Mouse (Mus musculus) liver, embryonic 15.5 days (tissue): Measurements from ENCODE around the gene Dynlrb2. TPM values are rescaled to one million over a fixed set of nuclear protein-coding genes. Genes with fewer than 3 reads are reported as not detected.

ENCODE experiments used
- ATAC-seq: fragments of 200-750 bp; cut with Nextera tagmentation; 2 replicates; pipeline ENCODE4 v1.8.0; 2017; ENCODE audit warnings: moderate number of reproducible peaks, mild to moderate bottlenecking, moderate library complexity; ENCODE audit not compliant: insufficient read depth
- H3K27ac ChIP-seq: fragments of 300-500 bp; sonication (generic); replicated peaks from 2 replicates; pipeline ENCODE4 v1.5.1; 2015; ENCODE audit warnings: mild to moderate bottlenecking, inconsistent platforms
- H3K27me3 ChIP-seq: fragments of 300-500 bp; sonication (generic); 2 replicates; pipeline ENCODE4 v1.6.1; 2015; ENCODE audit warnings: mild to moderate bottlenecking, inconsistent platforms
- H3K36me3 ChIP-seq: fragments of 300-500 bp; sonication (generic); replicated peaks from 2 replicates; pipeline ENCODE4 v1.6.1; 2015; ENCODE audit warnings: moderate library complexity, mild to moderate bottlenecking, inconsistent platforms
- H3K4me1 ChIP-seq: fragments of 300-500 bp; sonication (generic); replicated peaks from 2 replicates; pipeline ENCODE4 v1.6.1; 2015; ENCODE audit warnings: inconsistent platforms
- H3K4me2 ChIP-seq: fragments of 300-500 bp; sonication (generic); 2 replicates; pipeline ENCODE4 v1.6.1; 2015; ENCODE audit warnings: moderate library complexity, mild to moderate bottlenecking, inconsistent platforms
- H3K4me3 ChIP-seq: fragments of 300-500 bp; sonication (generic); replicated peaks from 2 replicates; pipeline ENCODE4 v1.5.1; 2015; ENCODE audit warnings: mild to moderate bottlenecking, inconsistent platforms
- H3K9ac ChIP-seq: fragments of 300-500 bp; sonication (generic); 2 replicates; pipeline ENCODE4 v1.6.1; 2015; ENCODE audit warnings: moderate library complexity, mild to moderate bottlenecking, inconsistent platforms
- H3K9me3 ChIP-seq: fragments of 300-500 bp; sonication (generic); replicated peaks from 2 replicates; pipeline ENCODE4 v1.6.1; 2016; ENCODE audit warnings: inconsistent platforms
- WGBS: fragments of 180-500 bp; shearing (Covaris S2); methylation state at CpG from one replicate; pipeline ENCODE4 v1.1.7; 2015; ENCODE audit warnings: mixed read lengths; ENCODE audit not compliant: insufficient replicate concordance; 5-methylcytosine and 5-hydroxymethylcytosine counted together
- polyA plus RNA-seq: library from polyadenylated mRNA; unstranded; fragments of >200 nt; fragmentation: Nextera tagmentation; extraction: Ambion mirVana; gene quantifications from 2 replicates; pipeline ENCODE4 v1.2.1, GENCODE M21; 2015

Dynlrb2 gene
- not detected in 2 replicates for polyA plus RNA-seq

DNA sequence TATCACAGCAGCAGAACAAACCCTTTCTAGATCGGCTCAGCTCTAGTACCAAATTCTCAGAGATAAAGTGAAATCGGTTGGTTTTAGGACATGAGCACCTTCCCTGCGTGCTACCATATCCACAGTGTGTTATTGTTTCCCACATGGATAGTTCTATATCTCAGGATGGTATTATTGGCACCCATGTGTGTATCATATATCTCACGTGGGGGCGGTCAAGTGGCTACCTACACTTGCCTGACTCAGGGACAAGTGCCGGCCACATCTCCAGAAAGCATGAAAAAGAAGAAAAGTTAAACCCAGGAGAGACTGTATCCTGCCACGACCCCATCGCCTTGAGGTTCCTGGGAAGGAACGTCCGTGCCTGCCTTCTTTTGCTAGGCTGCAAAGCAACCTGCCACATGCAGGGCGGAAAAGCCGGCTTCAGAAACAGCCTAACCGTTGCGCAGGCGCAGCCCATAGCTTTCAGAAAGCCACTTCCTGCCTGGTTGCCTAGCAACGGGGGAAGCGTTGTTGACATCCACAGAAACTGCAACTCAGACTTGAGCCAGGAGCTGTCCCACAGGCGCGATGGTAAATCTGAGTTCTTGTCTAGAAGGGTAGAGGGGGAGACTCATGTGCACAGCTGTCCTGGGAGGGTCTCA, at the start of gene Dynlrb2:
TSS of gene Dynlrb2 (plus strand) at position 498 of the 644 bp plus-strand sequence.
- H3K36me3 ChIP-seq, result no peaks in the 10 kb centered on the region
- no peak within 1 kb of the TSS for H3K9ac ChIP-seq
- 5% methylated on average over 19 of the region's 19 CpGs for WGBS
- no peak within 1 kb of the TSS for H3K27ac ChIP-seq
- no peaks in the 10 kb centered on the region for H3K9me3 ChIP-seq
- H3K4me1 ChIP-seq, result no peaks in the 10 kb centered on the region
- peak within 1 kb of the TSS; percentile 37 for H3K4me3 ChIP-seq
- peak within 1 kb of the TSS; percentile 63 for H3K4me2 ChIP-seq
- ATAC-seq, result no peak
- H3K27me3 ChIP-seq, result no peaks in the 10 kb centered on the region

DNA sequence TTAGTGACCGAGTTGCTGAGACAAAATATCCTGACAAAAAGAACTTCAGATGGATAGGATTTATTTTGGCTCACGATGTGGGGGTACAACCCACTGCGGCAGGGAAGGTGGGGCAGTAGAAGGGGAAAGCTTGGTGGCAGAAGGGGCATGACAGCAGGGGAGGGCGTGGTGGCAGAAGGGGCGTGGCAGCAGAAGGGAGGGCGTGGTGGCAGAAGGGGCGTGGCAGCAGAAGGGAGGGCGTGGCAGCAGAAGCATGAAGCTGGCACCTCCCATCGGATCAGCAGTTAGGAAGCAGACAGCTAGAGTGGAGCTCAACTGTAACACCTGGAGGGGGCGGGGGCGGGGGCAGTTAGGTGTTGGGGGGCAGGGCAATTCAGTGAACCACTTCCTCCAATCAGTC, 46.2 kb upstream of the Dynlrb2 start:
- no peaks in the 10 kb centered on the region for H3K9me3 ChIP-seq
- 66% methylated on average over 10 of the region's 11 CpGs for WGBS
- H3K4me1 ChIP-seq, result no peaks in the 10 kb centered on the region
- no peak overlapping the region for H3K27ac ChIP-seq
- no peak for ATAC-seq
- H3K36me3 ChIP-seq, result no peaks in the 10 kb centered on the region
- H3K4me3 ChIP-seq, result no peak overlapping the region
- no peak overlapping the region for H3K9ac ChIP-seq
- no peaks in the 10 kb centered on the region for H3K27me3 ChIP-seq
- no peak overlapping the region for H3K4me2 ChIP-seq

DNA sequence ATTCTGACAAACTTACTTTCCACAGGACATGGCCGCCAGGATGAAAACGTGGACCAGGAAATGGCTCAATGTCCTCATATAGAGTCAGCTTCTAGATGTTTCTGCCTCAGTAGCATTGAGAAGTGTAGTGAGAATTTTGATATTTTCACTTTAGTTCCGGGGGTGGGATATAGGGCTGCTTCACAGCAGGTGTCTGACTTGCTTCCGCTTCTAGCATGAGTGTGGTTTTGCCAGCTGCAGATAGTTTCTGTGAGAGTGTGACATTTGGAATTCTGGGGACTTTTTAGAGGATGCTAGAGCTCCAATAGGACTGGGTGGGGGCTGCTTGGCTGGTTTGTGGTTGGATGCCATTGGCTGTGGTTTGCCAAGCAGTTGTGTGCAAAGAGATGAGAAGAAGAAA, 43.3 kb upstream of the Dynlrb2 start:
- Histone ChIP-seq H3K9me3 (no peaks in the 10 kb centered on the region), H3K36me3 (no peaks in the 10 kb centered on the region), H3K4me1 (no peaks in the 10 kb centered on the region), H3K9ac (no peak overlapping the region), H3K4me3 (no peak overlapping the region), H3K27me3 (no peaks in the 10 kb centered on the region), H3K4me2 (no peak overlapping the region), H3K27ac (no peak overlapping the region)
- no peak for ATAC-seq
- 50% methylated on average over 4 of the region's 4 CpGs for whole genome bisulfite sequencing

DNA sequence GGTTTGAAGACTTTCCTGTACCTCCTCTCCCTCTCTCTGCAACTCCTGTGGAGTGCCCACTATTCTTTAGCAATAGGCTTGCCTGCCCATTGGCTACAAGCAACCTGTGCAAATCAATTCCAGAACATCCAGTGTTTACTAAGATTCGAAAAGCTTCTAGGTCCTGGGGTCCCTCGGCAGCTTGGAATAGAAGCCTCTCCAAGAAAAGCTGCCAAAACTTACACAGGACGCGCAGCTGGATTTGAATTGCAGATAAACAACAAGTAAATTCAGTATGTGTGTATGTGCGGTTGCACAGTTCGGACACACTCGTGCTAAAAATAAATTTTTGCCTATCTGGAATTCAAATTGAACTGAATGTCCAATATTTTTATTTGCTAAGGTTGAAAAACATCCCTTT, 38.2 kb upstream of the Dynlrb2 start:
- Histone ChIP-seq H3K9ac (no peak overlapping the region), H3K4me2 (no peak overlapping the region), H3K36me3 (no peaks in the 10 kb centered on the region), H3K9me3 (no peaks in the 10 kb centered on the region), H3K27ac (no peak overlapping the region), H3K4me3 (no peak overlapping the region), H3K4me1 (no peaks in the 10 kb centered on the region), H3K27me3 (no peaks in the 10 kb centered on the region)
- no peak for ATAC-seq
- 70% methylated on average over 7 of the region's 7 CpGs for WGBS

DNA sequence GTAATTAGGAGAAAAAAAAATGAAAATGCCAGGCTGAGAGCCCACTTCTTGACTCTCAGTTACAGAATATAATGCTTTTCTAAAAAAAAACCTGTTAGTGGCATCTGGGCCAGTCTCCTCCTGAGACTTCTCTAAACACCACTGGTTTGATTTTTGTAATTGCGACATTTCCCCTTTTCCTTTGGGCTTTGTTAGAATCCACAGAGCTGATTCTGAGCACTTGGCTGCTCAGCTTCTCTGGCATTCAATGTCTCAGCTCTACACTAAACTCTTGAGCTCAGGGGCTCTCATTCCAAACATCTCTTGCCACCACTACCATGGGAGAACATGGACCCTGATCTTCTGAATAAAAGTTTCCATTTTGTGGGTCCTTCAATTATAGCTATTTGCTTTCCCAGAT, 37.7 kb upstream of the Dynlrb2 start:
- Histone ChIP-seq H3K4me3 (no peak overlapping the region), H3K36me3 (no peaks in the 10 kb centered on the region), H3K9me3 (no peaks in the 10 kb centered on the region), H3K27me3 (no peaks in the 10 kb centered on the region), H3K9ac (no peak overlapping the region), H3K4me1 (no peaks in the 10 kb centered on the region), H3K4me2 (no peak overlapping the region), H3K27ac (no peak overlapping the region)
- 43% methylated on average over 1 of the region's 1 CpGs for WGBS
- ATAC-seq, result no peak

DNA sequence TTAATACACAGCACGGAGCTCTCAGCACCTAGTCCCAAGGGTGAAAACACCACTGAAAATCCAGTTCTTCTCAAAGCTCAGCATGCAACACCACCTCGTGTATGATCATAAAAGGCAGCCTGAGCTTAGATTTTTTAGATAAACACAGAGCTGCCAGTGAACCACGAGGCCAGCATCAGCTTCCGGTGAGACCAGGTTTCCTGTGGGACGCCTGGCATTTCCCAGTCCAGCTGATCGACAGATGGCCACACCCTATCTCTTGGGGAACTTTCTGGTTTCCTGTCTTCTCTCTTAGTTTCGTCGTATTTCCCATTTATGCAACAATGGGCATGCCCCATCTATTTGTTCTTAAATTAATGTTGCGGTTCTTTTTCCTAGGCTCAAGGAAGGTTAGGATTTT, 26.8 kb upstream of the Dynlrb2 start:
- H3K9ac ChIP-seq, result no peak overlapping the region
- H3K4me3 ChIP-seq, result no peak overlapping the region
- H3K9me3 ChIP-seq, result no peaks in the 10 kb centered on the region
- no peaks in the 10 kb centered on the region for H3K27me3 ChIP-seq
- WGBS, result 25% methylated on average over 9 of the region's 9 CpGs
- no peaks in the 10 kb centered on the region for H3K4me1 ChIP-seq
- no peak overlapping the region for H3K27ac ChIP-seq
- no peak overlapping the region for H3K4me2 ChIP-seq
- H3K36me3 ChIP-seq, result no peaks in the 10 kb centered on the region
- no peak for ATAC-seq

DNA sequence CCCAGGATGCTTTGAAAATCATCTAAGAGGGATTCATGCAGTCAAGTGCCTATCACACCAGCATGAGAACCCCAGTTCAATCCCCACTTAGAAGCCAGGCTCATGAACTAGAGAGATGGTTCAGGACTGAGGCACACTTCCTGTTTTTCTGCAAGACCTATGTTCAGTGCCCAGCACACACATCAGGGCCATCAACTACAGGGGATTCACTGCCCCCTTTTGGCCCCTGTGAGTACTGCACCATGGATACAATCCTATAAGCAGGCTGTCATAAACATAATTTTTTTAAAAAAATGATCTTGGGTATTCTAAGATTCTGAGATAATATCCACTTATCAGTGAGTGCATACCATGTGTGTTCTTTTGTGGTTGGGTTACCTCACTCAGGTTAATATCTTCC, 26.1 kb upstream of the Dynlrb2 start:
- H3K9me3 ChIP-seq, result no peaks in the 10 kb centered on the region
- no peak overlapping the region for H3K27ac ChIP-seq
- no peak for ATAC-seq
- H3K9ac ChIP-seq, result no peak overlapping the region
- H3K27me3 ChIP-seq, result no peaks in the 10 kb centered on the region
- no peak overlapping the region for H3K4me3 ChIP-seq
- no peak overlapping the region for H3K4me2 ChIP-seq
- no peaks in the 10 kb centered on the region for H3K4me1 ChIP-seq
- no peaks in the 10 kb centered on the region for H3K36me3 ChIP-seq

DNA sequence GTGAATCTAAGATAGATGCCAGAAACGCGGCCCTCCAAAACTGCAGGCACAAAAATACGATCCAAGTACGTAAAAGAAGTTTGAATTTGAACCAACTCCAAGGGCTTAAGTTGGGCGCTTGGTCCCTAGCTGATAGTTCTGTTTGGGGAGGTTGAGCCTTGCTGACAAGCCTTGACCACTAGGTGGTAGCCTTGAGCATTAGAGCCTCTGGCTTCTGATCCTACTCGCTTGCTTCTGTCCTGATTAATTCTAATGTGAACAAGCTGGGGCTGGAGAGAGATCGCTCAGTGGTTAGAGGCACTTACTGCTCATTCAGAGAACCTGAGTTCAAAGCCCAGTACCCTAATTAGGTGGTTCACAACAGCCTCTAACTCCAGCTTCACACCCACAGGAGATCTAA, 23.9 kb upstream of the Dynlrb2 start:
- Histone ChIP-seq H3K9me3 (no peaks in the 10 kb centered on the region), H3K27ac (no peak overlapping the region), H3K4me2 (no peak overlapping the region), H3K4me3 (no peak overlapping the region), H3K9ac (no peak overlapping the region), H3K4me1 (no peaks in the 10 kb centered on the region), H3K36me3 (no peaks in the 10 kb centered on the region), H3K27me3 (no peaks in the 10 kb centered on the region)
- no peak for ATAC-seq
- 22% methylated on average over 7 of the region's 7 CpGs for WGBS

DNA sequence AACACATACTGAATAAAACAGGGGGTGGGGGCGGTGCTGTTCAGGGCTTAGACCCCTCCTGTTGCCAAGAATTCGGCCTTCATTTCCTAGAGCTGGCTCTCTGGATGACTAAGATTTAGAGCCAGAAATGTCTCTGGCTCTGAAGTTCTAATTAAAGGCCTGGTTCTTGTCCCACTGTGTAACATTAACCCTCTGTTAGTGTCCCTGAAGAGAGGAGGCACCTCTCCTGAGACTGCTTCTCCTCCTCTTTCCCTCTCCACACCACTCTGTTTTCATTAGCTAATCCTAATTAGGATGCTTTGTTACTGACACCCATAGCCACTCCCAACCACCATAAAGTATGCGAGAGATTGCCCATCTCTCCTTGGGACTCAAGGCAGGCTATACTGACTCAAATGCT, 22.0 kb upstream of the Dynlrb2 start:
- ATAC-seq, result no peak
- WGBS, result 37% methylated on average over 3 of the region's 3 CpGs
- Histone ChIP-seq H3K4me2 (no peak overlapping the region), H3K36me3 (no peaks in the 10 kb centered on the region), H3K27ac (no peak overlapping the region), H3K27me3 (no peaks in the 10 kb centered on the region), H3K9ac (no peak overlapping the region), H3K4me3 (no peak overlapping the region), H3K4me1 (no peaks in the 10 kb centered on the region), H3K9me3 (no peaks in the 10 kb centered on the region)

DNA sequence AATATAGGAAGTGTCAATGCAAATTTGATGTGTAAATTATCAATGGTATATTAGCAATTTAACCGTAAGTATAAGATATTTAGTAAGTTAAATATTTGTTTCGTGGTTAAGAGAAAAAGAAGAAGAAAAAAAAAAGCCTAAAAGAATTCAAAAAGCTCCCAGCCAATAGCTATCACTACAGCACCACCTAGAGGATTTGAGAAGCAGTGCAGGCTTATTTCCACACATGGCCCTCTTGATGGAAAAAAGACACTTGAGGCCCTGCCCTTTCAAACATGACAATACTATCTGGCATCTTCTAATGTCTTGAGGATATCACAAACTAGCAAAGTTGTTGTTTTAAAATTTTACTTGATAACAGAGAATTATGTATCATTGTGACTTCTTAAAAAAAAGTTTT, 20.7 kb upstream of the Dynlrb2 start:
- WGBS, result 19% methylated on average over 2 of the region's 2 CpGs
- Histone ChIP-seq H3K9me3 (no peaks in the 10 kb centered on the region), H3K27ac (no peak overlapping the region), H3K36me3 (no peaks in the 10 kb centered on the region), H3K4me1 (no peaks in the 10 kb centered on the region), H3K27me3 (no peaks in the 10 kb centered on the region), H3K4me3 (no peak overlapping the region), H3K9ac (no peak overlapping the region), H3K4me2 (no peak overlapping the region)
- no peak for ATAC-seq

DNA sequence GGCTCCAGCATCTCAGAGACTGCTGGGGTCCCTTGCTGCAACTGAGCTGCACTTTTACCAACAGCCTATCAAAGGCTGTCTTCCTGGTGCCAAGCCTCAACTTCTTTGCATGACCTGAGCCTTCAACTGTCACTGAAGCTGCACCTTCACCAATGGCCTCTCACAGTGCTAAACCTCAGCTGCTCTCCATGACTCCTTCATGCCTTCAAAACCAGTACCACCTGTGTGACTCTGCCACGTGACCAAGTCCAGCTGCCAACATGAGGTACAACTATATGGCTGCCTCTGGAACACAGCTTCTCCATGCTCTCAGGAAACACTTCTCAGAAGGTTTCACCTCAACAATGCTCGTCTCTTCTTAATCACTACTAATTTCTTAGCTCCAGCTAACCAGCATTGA, 16.2 kb upstream of the Dynlrb2 start:
- Histone ChIP-seq H3K27ac (no peak overlapping the region), H3K36me3 (no peaks in the 10 kb centered on the region), H3K4me3 (no peak overlapping the region), H3K9me3 (no peaks in the 10 kb centered on the region), H3K4me2 (no peak overlapping the region), H3K27me3 (no peaks in the 10 kb centered on the region), H3K9ac (no peak overlapping the region), H3K4me1 (no peaks in the 10 kb centered on the region)
- ATAC-seq, result no peak
- 61% methylated on average over 2 of the region's 2 CpGs for WGBS

DNA sequence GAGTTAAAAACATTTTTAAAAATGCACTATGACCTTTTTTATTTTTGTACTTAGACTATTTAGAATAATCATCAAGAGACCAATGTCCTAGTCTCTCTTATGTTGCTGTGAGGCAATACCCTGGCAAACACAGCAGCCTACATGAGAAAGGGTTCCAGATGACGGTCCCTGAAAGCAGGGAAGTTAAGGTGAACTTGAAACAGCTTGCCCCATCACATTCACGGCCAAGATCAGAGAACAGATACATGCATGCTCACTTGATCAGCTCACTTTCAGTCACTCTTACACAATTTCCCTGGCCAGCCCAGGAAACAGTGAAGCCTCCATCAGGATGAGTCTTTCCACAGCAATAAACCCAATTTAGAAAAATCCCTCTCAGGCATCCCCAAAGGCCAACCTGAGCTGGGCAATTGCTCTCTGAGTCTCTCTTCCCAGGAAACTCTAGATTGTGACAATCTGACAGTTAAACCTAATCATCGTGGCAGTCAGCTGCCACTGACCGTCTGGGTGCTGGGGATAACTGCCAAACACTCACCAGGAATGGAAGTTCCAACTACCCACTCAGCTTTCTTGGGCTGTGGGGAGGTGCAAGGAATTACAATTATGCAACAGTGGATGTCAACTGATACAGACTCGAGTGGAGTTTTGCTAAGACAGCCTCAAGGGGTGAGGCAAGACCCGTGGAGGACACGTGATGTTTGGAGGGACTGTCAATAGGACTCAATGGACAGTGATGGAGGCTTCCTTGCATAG, 4.5 kb upstream of the Dynlrb2 start:
- no peak overlapping the region for H3K27ac ChIP-seq
- no peaks in the 10 kb centered on the region for H3K36me3 ChIP-seq
- no peak overlapping the region for H3K9ac ChIP-seq
- H3K27me3 ChIP-seq, result no peaks in the 10 kb centered on the region
- H3K4me3 ChIP-seq, result no peak overlapping the region
- H3K4me1 ChIP-seq, result no peaks in the 10 kb centered on the region
- no peaks in the 10 kb centered on the region for H3K9me3 ChIP-seq
- 61% methylated on average over 7 of the region's 7 CpGs for whole genome bisulfite sequencing
- no peak for ATAC-seq
- H3K4me2 ChIP-seq, result no peak overlapping the region
